Mouse (Mus musculus): ENCODE measurements around the gene Emb.
A peak's percentile ranks its signal among the peaks of the same experiment; 100 is the strongest.

The Emb gene

DNA sequence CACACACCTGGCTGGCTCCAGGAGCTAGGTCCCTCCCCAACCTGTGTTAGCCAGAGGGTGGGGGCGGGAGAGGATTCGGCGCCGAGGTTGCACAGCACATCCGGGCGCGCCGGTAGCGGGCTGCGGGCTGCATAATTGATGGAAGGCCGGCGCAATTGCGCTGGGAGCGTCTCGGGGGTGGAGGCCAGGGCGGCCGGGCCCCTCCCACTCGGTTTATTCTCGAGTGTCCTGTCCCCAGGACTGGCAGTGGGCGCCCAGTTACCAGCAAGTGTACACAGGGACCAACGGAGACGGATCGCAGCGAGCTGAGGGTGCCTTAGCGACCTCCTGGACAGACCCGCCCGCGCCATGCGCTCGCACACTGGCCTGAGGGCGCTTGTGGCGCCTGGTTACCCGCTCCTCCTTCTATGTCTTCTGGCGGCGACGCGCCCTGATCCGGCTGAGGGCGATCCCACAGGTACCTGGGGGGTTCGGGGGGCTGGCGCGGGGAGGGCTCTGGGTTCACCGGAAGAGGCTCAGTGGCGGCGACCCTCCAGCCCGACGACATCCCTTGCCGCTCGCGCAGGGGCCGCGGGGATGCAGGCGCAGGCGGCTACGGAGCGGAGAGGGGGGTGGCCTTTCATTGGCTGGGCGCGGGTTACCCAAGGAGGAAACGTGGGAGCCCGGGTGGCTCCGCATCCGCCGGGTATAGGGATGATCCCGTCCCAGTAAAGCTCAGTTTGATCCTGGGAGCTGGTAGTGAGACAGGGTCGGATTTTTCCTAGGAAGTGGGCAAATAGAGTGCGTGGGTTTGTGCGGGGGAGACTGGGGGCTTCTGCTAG, 12.4 kb downstream of the Emb start, which contains the start of gene Gm17509:
Gm17509 (minus strand) TSS at position 575 of the 821 bp plus-strand sequence.
- DNase-seq, result peak; percentile 48 to 58

DNA sequence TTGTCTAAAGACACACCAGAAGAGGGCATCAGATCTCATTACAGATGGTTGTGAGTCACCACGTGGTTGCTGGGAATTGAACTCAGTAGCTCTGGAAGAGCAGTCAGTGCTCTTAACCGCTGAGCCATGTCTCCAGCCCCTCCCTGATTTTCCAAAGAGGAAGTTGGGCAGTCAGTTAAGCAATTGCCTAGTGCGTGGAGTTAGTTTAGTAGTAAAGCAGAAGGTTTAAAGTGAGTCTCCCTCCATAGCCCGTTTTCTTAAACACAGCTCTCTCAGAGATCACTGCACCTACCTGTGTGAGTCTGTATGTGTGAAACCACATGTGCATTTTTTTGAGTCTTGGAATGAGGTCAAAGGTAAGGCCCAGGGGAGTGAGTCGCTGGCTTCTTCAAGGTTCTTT, 14.8 kb downstream of the Emb start:
- DNase-seq, result peak; percentile 34 to 56

DNA sequence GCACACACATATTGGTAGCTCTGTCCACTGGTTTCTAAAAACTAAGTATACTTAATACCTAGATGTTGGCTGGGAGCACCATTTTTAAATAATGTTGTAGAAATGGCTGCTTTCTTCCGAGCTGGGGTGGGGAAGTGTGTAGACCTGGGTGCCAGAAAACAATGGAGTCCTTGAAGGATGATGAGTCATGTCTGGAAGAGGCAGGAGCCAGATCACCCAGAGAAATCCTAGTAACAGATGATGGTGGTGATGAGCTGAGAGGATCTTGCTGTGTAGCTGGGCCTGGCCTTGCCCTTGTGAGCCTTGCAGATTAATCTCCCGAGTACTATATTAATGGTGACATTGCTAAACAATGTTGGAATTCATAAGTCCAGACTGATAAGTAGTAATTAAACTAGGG, 16.6 kb downstream of the Emb start:
- no peak for DNase-seq

DNA sequence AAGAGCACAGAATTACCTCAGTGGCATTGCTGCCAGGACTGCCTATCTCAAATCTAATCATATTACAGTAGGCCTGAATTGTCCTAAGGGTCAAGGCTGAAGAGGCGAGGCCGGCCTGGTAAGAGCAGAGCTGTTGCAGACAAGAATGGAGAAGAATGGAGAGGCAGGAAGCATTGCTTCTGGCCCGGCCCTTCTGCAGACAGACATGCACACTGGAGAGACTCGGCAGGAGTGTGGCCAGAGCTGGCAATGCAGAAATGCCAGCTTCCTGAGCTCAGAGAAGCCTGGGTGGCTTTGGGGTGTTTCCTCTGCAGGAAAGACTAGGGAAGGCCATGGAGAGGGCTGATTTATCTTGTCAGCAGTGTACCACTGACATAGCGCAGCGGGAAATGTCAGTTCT, 17.2 kb downstream of the Emb start:
- no peak for DNase-seq

DNA sequence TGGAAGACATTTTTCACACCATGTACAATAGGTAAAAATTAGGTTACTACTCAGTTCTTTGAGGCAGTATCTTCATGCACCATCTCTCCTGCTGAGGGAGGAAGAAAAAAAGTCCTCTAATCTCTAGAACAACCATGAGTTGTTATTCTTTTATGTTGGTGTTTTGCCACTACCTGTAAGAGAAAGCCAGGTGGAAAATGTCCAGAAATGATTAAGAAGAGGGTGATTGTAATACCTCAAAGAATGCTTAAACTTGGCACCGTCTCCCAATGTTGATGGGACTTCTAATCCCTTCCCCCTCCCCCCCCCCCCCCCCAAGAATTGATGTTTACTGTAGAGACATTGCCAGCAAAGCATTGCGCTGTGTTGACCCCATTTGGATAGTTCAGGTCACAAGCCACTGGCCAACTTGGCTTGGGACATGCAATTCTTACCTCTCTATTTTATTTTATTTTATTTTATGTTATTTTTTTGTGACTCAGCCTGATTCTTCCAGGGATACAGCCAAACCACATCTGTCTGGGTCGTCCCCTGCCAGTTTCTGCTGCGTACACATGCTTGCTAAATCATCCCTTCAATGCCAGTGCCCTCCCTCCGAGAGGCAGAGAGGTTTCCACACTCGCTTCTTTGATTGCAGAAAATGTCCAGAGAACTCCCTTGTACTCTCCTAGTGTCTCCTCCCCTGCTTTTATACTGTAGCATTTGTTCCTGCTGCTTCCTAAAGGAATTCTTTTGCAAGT, 22.2 kb downstream of the Emb start:
- no peak for DNase-seq

DNA sequence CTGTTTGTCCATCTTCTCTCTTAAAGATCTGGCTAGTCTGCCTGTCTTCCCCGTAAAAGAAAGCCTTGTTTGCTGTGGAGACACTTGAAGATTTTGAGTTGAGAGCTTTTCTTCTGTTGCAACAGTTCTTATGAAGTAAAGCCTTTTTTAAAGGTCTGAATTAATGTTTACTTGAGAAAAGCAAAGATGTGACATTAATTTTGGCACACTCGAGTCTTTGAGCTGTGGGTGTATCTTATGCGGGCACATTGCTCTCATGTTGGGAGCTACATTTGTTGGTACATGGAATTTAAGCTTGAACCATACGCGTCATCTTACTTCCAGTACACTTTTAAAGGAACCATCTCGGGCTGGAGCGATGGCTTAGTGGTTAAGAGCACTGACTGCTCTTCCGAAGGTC, 25.5 kb downstream of the Emb start:
- no peak for DNase-seq

DNA sequence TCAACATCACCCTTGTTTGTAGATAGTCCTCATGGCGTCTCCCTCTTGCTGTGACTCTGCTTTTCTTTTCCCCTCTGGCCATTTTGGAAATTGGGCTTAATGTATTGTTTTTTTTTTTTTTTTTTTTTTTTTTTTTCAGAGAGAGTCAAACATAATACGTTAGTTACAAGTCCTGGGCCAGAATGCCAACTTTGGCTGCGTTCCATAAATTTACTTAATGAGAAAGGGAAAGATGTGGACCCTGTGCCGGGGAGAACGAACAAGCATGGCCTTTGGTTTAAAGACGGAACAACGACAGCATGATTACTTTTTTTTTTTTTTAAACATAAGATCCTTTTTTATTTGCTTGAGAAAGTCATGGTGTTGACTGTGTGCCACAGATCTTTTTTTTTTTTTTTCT, 26.1 kb downstream of the Emb start:
- DNase-seq, result no peak

DNA sequence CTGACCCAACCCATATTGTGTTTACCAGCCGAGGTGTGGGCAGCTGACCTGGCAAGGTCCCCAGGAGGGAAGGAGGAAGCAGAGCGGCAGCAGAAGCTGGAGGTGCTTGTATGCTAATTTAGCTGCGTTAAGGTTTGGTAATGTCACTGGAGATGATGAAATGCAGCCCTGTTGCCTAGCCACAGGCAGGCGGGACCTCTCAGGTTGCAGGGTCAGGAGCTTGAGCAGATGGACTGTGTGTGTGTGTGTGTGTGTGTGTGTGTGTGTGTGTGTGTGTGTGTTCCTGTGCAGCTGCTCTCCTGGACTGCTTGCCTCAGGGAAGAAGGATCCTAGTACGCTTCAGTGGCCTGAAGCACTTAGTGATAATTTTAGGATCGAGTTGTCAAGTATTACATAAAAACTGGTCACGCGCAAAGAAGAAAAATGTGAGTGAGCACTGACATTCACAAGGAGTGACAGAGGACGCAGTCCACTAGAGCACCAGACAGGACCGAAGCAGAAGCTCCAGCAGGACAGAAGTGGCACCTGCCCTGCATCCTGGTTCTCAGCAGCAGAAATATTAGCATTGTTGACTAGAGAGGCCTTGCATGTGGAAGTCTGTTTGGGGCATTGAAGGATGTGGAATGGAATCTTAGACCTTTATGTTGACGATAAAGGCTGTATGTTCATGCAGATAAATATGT, 27.3 kb downstream of the Emb start:
- DNase-seq, result no peak

DNA sequence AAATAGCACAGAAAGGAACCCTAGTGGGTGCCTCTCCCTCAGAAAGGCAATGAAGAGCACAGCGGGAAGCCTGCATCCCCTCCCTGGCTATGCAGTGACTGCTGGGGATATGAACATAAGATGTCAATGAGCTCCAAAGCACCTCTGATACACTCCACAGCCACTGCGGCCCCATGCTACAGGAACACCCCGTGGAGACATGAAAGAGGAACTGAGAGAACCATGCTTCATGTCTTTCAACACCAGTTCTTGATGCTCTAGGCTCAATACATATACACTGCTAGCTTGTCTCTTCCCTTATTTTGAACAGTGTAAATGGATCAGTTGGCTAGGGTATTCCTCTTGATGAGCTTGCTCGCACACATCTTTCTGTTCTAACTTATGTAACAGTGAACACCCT, 28.8 kb downstream of the Emb start:
- DNase-seq, result peak; percentile 70 to 72

DNA sequence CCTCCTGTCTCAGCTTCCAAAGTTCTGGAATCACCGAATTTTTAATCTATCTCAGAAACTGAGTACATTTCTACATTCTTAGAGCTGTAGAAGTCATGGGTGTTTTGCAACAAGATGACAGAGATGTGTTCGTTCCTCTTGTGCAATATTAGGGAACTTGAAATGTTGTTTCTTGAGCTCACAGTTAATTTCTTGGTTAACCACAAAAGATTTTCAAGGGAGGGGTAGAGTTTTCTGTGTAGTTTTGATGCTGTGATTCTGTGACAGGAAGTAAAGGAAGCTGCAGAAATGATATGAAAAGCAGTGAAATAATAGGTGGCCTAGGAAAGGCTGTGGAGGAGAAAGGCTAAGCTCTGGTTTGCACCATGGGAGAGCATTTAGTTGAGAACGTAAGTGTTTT, 33.7 kb downstream of the Emb start:
- peak in 1 of 2 experiments; percentile 20 for DNase-seq

DNA sequence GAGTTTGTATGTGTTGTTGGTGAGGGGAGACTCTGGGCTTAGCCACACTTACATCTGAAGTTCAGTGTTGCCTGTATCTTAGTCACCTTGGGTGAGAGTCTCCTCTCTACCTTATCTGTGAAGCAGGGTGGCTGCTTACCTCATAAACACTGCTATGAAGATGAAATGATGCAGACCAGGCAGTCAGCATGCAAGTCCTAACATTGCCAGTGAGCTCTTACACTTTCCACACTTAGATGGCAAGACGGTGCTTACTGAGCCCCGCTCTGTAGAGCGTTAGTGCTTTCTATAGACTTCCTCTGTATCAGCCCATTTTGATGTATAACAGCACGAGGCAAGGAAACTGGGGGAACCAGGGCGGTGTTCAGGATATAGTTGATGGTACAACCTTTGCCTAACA, 34.3 kb downstream of the Emb start:
- DNase-seq, result no peak

DNA sequence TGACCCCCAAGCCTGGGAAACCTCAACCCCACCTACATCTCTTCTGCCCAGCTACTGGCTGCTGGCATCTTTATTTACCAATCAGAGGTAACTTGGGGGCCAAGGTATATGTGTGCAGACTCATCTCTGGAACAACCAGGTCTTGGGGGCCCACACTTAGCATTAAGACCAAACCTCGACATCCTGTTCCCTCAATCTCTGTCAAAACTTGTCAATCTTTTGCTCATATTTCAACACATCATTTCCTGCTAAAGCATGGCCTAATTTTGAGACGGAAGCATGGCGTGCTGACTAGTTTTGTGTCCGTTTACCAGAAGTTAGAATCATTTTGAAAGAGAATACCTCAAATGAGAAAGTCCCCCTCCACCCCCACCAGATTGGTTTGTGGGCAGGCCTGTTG, 52.4 kb downstream of the Emb start:
- DNase-seq, result no peak

DNA sequence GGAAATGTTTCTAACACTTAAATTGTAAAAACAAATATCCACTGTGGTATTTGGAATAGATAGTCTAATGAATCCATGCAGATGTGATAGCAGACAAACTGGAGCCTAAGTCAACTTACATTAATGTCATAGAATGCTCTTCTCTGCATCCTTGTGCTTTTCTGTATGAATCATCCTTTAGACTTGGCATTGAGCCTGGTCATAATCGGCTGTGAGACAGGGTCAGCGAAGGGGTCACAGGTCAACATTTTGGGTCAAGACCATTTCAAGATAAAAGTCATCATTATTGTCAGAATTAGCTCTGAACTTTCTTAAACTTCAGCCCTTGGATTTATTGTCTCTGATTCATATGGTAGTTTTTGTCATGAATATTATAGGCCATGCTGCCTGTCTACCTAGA, 57.8 kb downstream of the Emb start:
- DNase-seq, result no peak

DNA sequence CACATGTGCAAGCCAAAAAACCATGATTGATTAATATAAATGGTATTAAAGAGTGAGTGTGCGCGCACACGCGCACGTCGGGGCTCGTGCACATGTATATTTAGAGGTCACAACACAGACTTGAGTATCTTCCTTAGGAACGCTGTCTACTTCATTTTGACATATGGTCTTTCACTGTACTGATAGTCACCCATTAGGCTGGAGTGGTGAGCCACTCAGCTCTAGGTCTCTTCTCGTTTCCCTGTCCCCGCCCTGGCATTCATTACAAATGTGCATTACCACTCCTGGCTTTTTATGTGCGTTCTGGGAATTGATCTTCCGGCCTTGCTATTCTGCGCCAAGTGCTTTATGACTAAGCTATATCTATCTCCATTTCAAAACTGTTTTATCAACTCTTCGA, 59.6 kb downstream of the Emb start:
- no peak for DNase-seq

DNA sequence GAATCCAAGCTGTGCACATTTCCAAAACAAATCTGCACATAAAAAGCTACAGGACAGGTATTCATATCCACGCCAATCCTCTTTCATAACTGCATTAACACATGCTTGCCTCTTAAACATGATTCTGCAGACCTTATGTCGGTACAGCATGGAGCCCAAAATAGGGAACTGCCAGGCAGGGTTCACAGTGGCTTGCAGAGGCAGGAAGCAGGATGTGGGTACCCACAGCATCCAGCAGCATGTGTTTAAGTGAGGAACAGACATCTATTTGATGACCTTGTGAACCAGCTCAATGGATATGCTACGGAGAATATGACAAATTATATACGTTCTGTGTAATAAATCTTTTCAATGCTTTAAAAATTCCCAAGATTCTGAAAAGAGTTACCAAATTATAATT, 75.7 kb downstream of the Emb start:
- DNase-seq, result peak; percentile 59 to 68

DNA sequence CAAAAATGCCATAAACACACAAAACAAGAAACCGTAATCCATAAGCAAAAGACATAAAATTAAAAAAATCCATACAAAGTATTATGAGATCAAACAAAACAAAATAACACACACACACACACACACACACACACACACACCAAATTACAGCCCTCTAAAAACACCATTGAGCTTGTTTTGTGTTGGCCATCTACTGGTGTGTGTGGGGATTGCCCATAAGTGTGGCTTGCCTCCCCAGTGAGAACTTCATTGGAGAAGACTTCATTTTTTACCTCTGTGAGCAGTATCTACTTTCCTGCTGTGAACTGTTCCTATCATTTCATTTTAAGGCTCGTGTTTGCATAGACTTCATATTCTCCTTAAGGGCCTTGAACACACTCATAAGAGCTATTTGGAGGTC, 78.6 kb downstream of the Emb start:
- DNase-seq, result peak; percentile 32 to 45

DNA sequence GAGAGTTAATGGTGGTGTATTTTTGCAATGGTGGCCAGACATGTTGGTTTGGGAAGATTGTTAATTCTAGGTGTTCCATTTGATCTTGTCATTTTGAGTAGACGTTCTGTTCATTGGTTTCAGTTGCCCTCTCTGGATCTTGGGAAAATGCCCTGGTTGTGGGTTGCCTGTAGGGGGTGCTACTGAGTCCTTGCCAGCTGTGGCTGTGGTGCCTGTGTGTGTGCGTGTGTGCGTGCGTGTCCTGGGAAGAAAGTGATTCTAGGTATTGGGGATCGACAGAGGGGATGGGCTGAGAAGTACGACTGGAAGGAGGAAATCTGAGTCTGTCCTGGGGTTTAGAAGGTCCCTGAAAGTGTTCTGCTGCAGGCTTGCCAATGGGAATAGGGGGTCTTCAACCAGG, 79.1 kb downstream of the Emb start:
- DNase-seq, result peak in 1 of 2 experiments; percentile 5

DNA sequence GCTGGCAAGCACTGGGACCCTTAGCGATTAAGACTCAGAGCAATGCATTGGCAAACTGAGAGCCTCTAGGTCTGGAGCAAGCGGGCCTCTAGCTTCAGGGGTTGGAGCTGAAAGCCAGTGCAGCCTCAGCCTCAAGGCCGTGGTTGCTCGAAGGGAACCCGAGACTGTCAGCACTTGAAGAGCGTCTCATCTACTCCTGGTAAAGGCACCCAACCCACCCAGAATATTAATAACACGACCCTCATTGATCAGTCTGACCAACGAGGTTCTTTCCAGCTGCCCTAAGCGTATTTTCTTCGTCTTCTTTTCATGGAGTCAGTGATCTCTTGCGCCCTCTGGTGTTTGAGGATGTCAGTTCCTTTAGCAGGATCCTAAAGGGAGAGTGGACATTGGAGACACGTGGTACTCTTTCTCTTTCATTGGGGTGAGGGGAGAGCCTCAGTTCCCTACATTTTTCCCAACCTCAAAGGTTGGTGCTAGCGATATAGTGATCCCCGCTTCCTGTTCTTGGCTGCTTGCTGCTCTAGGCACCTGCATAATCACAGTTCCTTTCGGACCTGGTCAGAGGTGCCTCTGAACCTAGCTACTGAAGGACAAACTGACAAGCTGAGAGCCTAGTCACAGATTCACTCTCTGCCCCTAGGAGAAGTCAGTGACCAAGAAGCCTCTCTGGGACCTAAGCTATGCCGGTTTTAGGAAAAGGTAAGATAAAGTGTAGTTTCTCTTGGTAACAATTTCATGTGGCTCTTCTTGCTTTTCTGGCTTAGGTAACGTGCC, 81.3 kb downstream of the Emb start:
- peak; percentile 75 to 78 for DNase-seq

DNA sequence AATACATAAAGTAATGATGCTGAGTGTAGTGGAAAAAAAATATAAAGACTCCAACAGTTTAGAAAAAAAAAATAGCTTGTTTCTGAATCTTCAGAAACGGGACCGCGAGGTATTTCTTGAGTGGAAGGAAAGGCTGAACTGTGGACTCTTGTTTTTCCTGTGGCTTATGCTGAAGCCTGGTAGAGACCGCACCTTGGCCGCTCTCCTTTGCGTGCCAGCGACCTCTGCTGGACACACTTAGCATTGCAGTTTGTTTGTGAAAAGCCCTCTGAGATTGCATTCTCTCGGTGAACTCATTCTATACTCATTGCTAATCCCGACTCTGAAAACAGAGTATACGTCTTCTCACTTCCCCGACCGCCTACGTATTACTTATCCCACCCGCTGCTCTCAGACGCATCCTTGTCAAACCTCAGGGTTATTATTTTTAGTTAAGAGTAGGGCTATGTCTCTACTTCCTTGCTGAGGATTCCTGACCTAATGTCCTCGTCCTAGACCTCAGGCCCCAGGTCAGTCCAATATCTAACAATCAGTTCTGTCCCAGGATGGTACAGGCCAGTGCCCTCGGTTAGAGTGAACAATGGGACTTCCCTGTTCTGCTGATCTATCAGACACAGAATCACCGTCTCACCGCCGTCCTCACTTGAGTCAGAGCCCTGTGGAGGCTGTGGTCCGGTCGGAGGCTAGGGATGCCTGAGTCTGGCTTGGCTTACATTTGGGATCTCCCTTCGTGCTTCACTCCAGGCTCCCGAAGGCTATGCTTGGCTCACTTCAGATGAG, 103.3 kb downstream of the Emb start:
- DNase-seq, result peak; percentile 81
